Mouse (Mus musculus): ENCODE results near the gene Rchy1.

DNA sequence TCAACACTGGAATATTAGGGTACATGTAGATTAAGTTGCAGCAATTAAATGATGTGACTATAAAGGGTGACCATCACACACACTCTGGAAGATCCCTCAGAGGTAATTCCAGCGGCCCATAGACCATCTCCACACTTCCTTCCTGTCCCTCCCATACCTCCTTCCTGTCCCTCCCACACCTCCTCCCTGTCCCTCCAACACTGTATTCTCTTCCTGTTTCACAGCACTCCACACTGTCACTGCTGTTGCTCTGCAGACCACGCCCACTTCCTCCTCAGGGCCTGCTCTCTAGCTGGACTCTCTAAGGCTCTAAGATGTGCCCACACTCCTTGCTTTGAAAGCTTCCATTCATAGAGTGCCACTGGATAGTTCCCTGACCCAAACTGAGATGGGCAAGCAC is 37.9 kb upstream of the Rchy1 start:
- TF ChIP-seq MAFK (IDR thresholded peaks at IDR 0.05; ENCODE audit: insufficient read depth, low read depth, low read length), result no peak
- TF ChIP-seq CHD2 (IDR thresholded peaks at IDR 0.05; ENCODE audit: low read depth, low read length), result no peak
- no peak for TF ChIP-seq ZNF384 (IDR thresholded peaks at IDR 0.05; ENCODE audit: low read depth, low read length)
- no peak for TF ChIP-seq HCFC1 (IDR thresholded peaks at IDR 0.05; ENCODE audit: borderline replicate concordance, insufficient read depth, low read length)
- TF ChIP-seq ZC3H11A (IDR thresholded peaks at IDR 0.05; ENCODE audit: borderline replicate concordance, low read depth, low read length), result no peak
